19 mouse cellular contexts compared by ENCODE assay signal in genomic region chr17:75010955-75011354, GRCm38 (mm10). TPM values are rescaled to one million over a fixed set of nuclear protein-coding genes. Genes with fewer than 3 reads are reported as not detected.
A peak's percentile ranks its signal among the peaks of the same experiment; 100 is the strongest.
DNase-seq lines count a peak whose midpoint lies in the region; ATAC-seq lines count a peak whose summit lies in the region.
"Had no signal": no experiment of that assay in that cellular context is flagged by ENCODE, and none has a peak within 500 bp of the region (broad histone marks: within the 10 kb centered on the region; RNA-seq: fewer than 3 reads in every experiment).

No protein-coding gene starts in this region.

- peaks cover 8% of the 10 kb centered on the region; the same call in 1 of the 2 replicates for H3K36me3 ChIP-seq in embryonic facial prominence, embryonic 12.5 days
- H3K36me3 ChIP-seq in embryonic facial prominence, embryonic 10.5 days (replicated peaks): peaks cover 2% of the 10 kb centered on the region; the same call in 1 of the 2 replicates
- H3K36me3 ChIP-seq in megakaryocyte, embryonic 14.5 days (replicated peaks; ENCODE audit: low read length): peaks cover 78% of the 10 kb centered on the region
- H3K36me3 ChIP-seq in liver, embryonic 13.5 days: no peaks in the 10 kb centered on the region
- H3K36me3 ChIP-seq: forebrain, embryonic 15.5 days; hindbrain, embryonic 10.5 days; intestine, embryonic 15.5 days had no signal

- H3K27me3 ChIP-seq in embryonic facial prominence, embryonic 12.5 days: no peaks in the 10 kb centered on the region
- H3K27me3 ChIP-seq in embryonic facial prominence, embryonic 10.5 days (replicated peaks; ENCODE audit: low read depth, poor library complexity, severe bottlenecking): peaks cover 13% of the 10 kb centered on the region
- H3K27me3 ChIP-seq in megakaryocyte, embryonic 14.5 days (replicated peaks): no peaks in the 10 kb centered on the region
- H3K27me3 ChIP-seq in liver, embryonic 13.5 days: peaks cover 18% of the 10 kb centered on the region
- H3K27me3 ChIP-seq: forebrain, embryonic 15.5 days; heart, embryonic 15.5 days; intestine, embryonic 15.5 days had no signal

- H3K4me2 ChIP-seq in embryonic facial prominence, embryonic 12.5 days (replicated peaks): no peak overlapping the region
- H3K4me2 ChIP-seq in liver, embryonic 13.5 days: no peak overlapping the region
- H3K4me2 ChIP-seq: forebrain, embryonic 15.5 days; heart, embryonic 15.5 days; hindbrain, embryonic 14.5 days; intestine, embryonic 15.5 days had no signal

- no peak overlapping the region for H3K27ac ChIP-seq in embryonic facial prominence, embryonic 12.5 days
- no peak overlapping the region for H3K27ac ChIP-seq in embryonic facial prominence, embryonic 10.5 days (replicated peaks)
- no peak overlapping the region for H3K27ac ChIP-seq in liver, embryonic 13.5 days
- H3K27ac ChIP-seq: forebrain, embryonic 15.5 days; heart, embryonic 10.5 days; heart, embryonic 15.5 days; hindbrain, embryonic 10.5 days; hindbrain, embryonic 14.5 days; intestine, embryonic 15.5 days had no signal

- DNase-seq in embryonic facial prominence, embryonic 10.5 days (ENCODE audit: low spot score): no peak
- no peak for DNase-seq in liver, embryonic 13.5 days
- DNase-seq in gastrocnemius, adult 18-20 months (ENCODE audit: low spot score): no peak
- DNase-seq in adrenal gland, adult (ENCODE audit: inconsistent age in 2 of 2, low spot score in 1 of 2): no peak
- DNase-seq: adrenal gland, adult 8-10 months; cerebellum, adult 11-12 months; cerebellum, adult 9-11 months; cerebellum, postnatal 36 days; gastrocnemius, postnatal 10 days; heart, postnatal 14 days had no signal

- ATAC-seq in embryonic facial prominence, embryonic 12.5 days (ENCODE audit: insufficient number of reproducible peaks, insufficient read depth, low FRiP score, low TSS enrichment): no peak
- no peak for ATAC-seq in megakaryocyte, adult 5-6 weeks (ENCODE audit: poor library complexity, severe bottlenecking)
- peak; percentile 50; the same call in 1 of the 2 replicates for ATAC-seq in liver, embryonic 13.5 days (ENCODE audit: low read depth)
- ATAC-seq: forebrain, embryonic 15.5 days; intestine, embryonic 15.5 days had no signal

- no peak overlapping the region for H3K4me3 ChIP-seq in embryonic facial prominence, embryonic 12.5 days
- no peak overlapping the region for H3K4me3 ChIP-seq in embryonic facial prominence, embryonic 10.5 days
- peak overlapping the region; percentile 86 for H3K4me3 ChIP-seq in megakaryocyte, embryonic 14.5 days (replicated peaks)
- no peak overlapping the region for H3K4me3 ChIP-seq in liver, embryonic 13.5 days (replicated peaks)
- H3K4me3 ChIP-seq: forebrain, embryonic 15.5 days; heart, embryonic 10.5 days; heart, embryonic 15.5 days; hindbrain, embryonic 10.5 days; intestine, embryonic 15.5 days had no signal

- peaks cover 31% of the 10 kb centered on the region for H3K4me1 ChIP-seq in embryonic facial prominence, embryonic 12.5 days
- peaks cover 35% of the 10 kb centered on the region for H3K4me1 ChIP-seq in embryonic facial prominence, embryonic 10.5 days
- peaks cover 81% of the 10 kb centered on the region for H3K4me1 ChIP-seq in megakaryocyte, embryonic 14.5 days
- H3K4me1 ChIP-seq in liver, embryonic 13.5 days (replicated peaks): 0 out of 2 replicates have a peak, but pooled peaks cover 4% of the 10 kb centered on the region

- H3K9me3 ChIP-seq in embryonic facial prominence, embryonic 12.5 days: no peaks in the 10 kb centered on the region
- no peaks in the 10 kb centered on the region for H3K9me3 ChIP-seq in embryonic facial prominence, embryonic 10.5 days
- H3K9me3 ChIP-seq in megakaryocyte, embryonic 14.5 days: no peaks in the 10 kb centered on the region
- H3K9me3 ChIP-seq in liver, embryonic 13.5 days (replicated peaks): no peaks in the 10 kb centered on the region
- H3K9me3 ChIP-seq: forebrain, embryonic 15.5 days; heart, embryonic 10.5 days; heart, embryonic 15.5 days; hindbrain, embryonic 10.5 days; intestine, embryonic 15.5 days had no signal

- 0 out of 2 replicates have a peak overlapping the region, but pooled peaks have one; percentile 33 for H3K9ac ChIP-seq in embryonic facial prominence, embryonic 12.5 days
- no peak overlapping the region for H3K9ac ChIP-seq in liver, embryonic 13.5 days
- H3K9ac ChIP-seq: forebrain, embryonic 15.5 days; heart, embryonic 15.5 days; hindbrain, embryonic 14.5 days; intestine, embryonic 15.5 days had no signal

- WGBS in embryonic facial prominence, embryonic 12.5 days: 81% methylated on average over 6 of the region's 6 CpGs
- WGBS in embryonic facial prominence, embryonic 10.5 days: 83% methylated on average over 6 of the region's 6 CpGs
- WGBS in liver, embryonic 13.5 days (ENCODE audit: insufficient replicate concordance): 19% methylated on average over 6 of the region's 6 CpGs

RNA-seq across cellular contexts. Expression of gene Ltbp1, which starts 5.6 kb away (rescaled TPM):
- 34.9 and 36.7 TPM in 2 replicates for polyA plus RNA-seq in embryonic facial prominence, embryonic 12.5 days (2016; fragmentation: Nextera tagmentation; extraction: Ambion mirVana)
- 7.0 and 8.5 TPM in 2 replicates for polyA plus RNA-seq in embryonic facial prominence, embryonic 10.5 days (2016; fragmentation: Nextera tagmentation; extraction: Ambion mirVana)
- polyA plus RNA-seq in megakaryocyte, embryonic 14.5 days (2012; ENCODE audit: insufficient read depth, low replicate concordance): 30.6 and 93.5 TPM in 2 replicates
- 0.07 and 0.67 TPM in 2 replicates for total RNA-seq in megakaryocyte, adult 5-6 weeks (2015)
- total RNA-seq in megakaryocyte, adult 5-6 weeks (2017): 0.12 and 0.48 TPM in 2 replicates
- 2.7 and 2.9 TPM in 2 replicates for polyA plus RNA-seq in liver, embryonic 13.5 days (2015; fragmentation: Nextera tagmentation; extraction: Ambion mirVana)
- 1 to 10 TPM; 6.5 to 8.6 TPM for total RNA-seq in gastrocnemius, adult 18-20 months (2021)
